Mouse (Mus musculus) G1E (cell line): Measurements from ENCODE around the gene Rbm28.

ENCODE experiments used
- CTCF ChIP-seq: IDR thresholded peaks from 2 replicates; pipeline ENCODE4 v1.5.1; 2012; ENCODE audit warnings: low read depth, low read length, inconsistent platforms, mixed read lengths
- GATA1 ChIP-seq: IDR thresholded peaks from 2 replicates; pipeline ENCODE4 v1.6.1; 2012; ENCODE audit warnings: borderline replicate concordance, low read length, inconsistent platforms, mixed read lengths
- GATA2 ChIP-seq: IDR thresholded peaks from 2 replicates; pipeline ENCODE4 v1.6.1; 2012; ENCODE audit warnings: low read depth, low read length, inconsistent platforms, borderline replicate concordance
- POLR2AphosphoS5 ChIP-seq: IDR thresholded peaks from 2 replicates; pipeline ENCODE4 v1.6.1; 2012; ENCODE audit warnings: low read depth, low read length, inconsistent platforms; ENCODE audit not compliant: insufficient replicate concordance
- TAL1 ChIP-seq: conservative IDR thresholded peaks from 2 replicates; pipeline ENCODE4 v1.6.1; 2012; ENCODE audit warnings: low read depth, low read length, inconsistent platforms, mixed read lengths

GRCm38 (mm10) chr6:29082776-29083354 is 81.9 kb downstream of the Rbm28 start:
- TF ChIP-seq CTCF (no peak), TAL1 (no peak), POLR2AphosphoS5 (no peak), GATA1 (no peak), GATA2 (no peak)
